Mouse (Mus musculus): Measurements from ENCODE around the gene Bhmt.
"Not testable (repeated sequence)": the region's sequence is repeated elsewhere in the genome, so short reads cannot be mapped to it uniquely, and the experiment has no call there.

Bhmt gene

GRCm38 (mm10) chr13:93607701-93608100, 30.1 kb downstream of the Bhmt start:
- no peak for DNase-seq (ENCODE audit: low spot score)

DNA sequence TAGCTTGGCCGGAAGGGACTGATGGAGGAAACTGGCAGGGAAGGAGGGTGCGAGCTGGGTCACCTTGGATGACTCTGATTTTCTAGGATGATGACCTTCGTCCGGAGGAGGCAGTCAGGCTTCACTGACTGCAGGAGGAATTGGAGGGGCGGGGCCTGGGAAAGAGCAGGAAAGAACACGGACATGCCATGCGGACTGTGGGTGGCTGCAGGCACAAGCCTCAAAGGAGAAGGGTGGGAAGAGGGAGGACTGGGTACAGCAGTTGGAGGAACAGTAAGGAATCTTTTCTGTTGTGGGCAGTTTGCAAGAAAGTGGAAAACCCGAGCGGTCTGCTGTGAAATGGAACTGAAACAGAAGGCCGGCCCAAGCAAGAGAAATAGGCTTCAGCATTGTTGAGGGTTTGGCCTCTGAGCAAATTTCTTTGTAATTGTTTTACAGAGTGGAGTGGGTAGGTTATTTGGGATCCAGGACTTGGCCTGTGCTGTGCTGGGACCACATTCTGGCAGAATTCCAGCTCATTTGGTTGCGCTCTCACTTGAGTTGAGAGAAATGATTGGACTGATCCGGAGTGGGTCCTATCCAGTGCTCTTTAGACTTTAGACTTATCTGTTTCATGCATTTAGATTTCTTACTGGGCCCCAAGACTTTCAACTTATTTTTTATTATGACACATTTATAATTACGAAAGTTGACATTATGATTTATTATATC, 30.7 kb downstream of the Bhmt start:
- no peak for DNase-seq (ENCODE audit: low spot score)

GRCm38 (mm10) chr13:93604698-93605097, 33.1 kb downstream of the Bhmt start:
- no peak for DNase-seq (ENCODE audit: low spot score)

- no peak for DNase-seq (ENCODE audit: low spot score)
Measured at GRCm38 (mm10) chr13:93601527-93601926, 36.2 kb downstream of the Bhmt start.

GRCm38 (mm10) chr13:93593040-93593699, 44.6 kb downstream of the Bhmt start:
- no peak for DNase-seq (ENCODE audit: low spot score)

GRCm38 (mm10) chr13:93582526-93582925, 55.2 kb downstream of the Bhmt start:
- DNase-seq (ENCODE audit: low spot score), result not testable (repeated sequence)

DNA sequence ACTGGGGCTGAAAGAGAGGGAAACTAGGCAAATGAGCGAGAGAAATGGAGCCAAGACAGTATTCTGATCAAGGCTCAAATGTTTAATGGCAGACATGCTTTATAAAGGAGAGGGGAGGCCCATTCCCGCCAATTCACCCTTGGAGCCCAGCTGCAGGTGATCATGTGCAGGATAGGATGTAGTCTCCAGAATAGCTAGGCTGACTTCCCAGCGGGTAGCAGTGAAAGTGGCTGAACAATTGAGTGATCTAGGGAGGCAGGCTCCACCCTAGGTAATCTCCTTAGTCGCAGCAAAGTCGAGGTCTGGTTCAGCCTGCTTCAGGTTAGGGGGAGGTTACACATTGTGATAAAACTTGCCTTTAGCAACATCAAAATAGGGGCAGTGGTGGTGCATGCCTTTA, 57.3 kb downstream of the Bhmt start:
- DNase-seq (ENCODE audit: low spot score), result no peak

DNA sequence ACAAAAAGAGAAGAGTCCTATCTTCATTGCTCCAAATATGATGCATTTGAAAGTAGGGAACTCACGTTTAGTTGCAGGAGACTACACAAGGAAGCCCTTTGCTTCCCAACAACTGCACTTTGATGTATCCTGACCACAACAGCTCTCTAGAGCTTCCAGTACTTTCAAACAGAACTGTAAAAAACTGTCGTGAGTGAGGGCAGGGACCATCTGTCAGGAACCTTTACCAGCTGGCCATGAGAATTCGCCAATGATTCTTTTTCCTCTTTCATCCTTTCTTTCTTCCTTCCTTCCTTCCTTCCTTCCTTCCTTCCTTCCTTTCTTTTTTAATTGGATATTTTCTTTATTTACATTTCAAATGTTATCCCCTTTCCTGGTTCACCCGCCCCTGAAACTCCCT, 68.1 kb downstream of the Bhmt start:
- DNase-seq (ENCODE audit: low spot score), result no peak
